Mouse (Mus musculus): Measurements from ENCODE around the gene Zdhhc6.

Gene Zdhhc6

GRCm38 (mm10) chr19:55300525-55300924 lies 15.3 kb downstream of the Zdhhc6 start:
- DNase-seq (ENCODE audit: low spot score), result no peak

- DNase-seq (ENCODE audit: low spot score), result no peak
These were observed 16.5 kb downstream of the Zdhhc6 start for GRCm38 (mm10) chr19:55299378-55299777.

GRCm38 (mm10) chr19:55297961-55298360 lies 17.9 kb downstream of the Zdhhc6 start:
- no peak for DNase-seq (ENCODE audit: low spot score)

GRCm38 (mm10) chr19:55297489-55297888 lies 18.3 kb downstream of the Zdhhc6 start:
- no peak for DNase-seq (ENCODE audit: low spot score)

- DNase-seq (ENCODE audit: low spot score), result no peak
These were observed 19.5 kb downstream of the Zdhhc6 start for GRCm38 (mm10) chr19:55296301-55296700.

GRCm38 (mm10) chr19:55295556-55295955 lies 20.3 kb downstream of the Zdhhc6 start:
- DNase-seq (ENCODE audit: low spot score), result no peak

- DNase-seq (ENCODE audit: low spot score), result no peak
These were observed 20.8 kb downstream of the Zdhhc6 start for GRCm38 (mm10) chr19:55295075-55295474.

GRCm38 (mm10) chr19:55293175-55293574 lies 22.7 kb downstream of the Zdhhc6 start:
- DNase-seq (ENCODE audit: low spot score), result no peak

- DNase-seq (ENCODE audit: low spot score), result no peak
These were observed 23.5 kb downstream of the Zdhhc6 start for GRCm38 (mm10) chr19:55292210-55292850.

GRCm38 (mm10) chr19:55290621-55291270 lies 25.1 kb downstream of the Zdhhc6 start:
- no peak for DNase-seq (ENCODE audit: low spot score)

- DNase-seq (ENCODE audit: low spot score), result no peak
These were observed 26.9 kb downstream of the Zdhhc6 start for GRCm38 (mm10) chr19:55288974-55289373.

GRCm38 (mm10) chr19:55286034-55286433 lies 29.8 kb downstream of the Zdhhc6 start:
- DNase-seq (ENCODE audit: low spot score), result no peak

GRCm38 (mm10) chr19:55284093-55284492 lies 31.7 kb downstream of the Zdhhc6 start:
- DNase-seq (ENCODE audit: low spot score), result no peak

- DNase-seq (ENCODE audit: low spot score), result no peak
These were observed 39.1 kb downstream of the Zdhhc6 start for GRCm38 (mm10) chr19:55276770-55277169.

GRCm38 (mm10) chr19:55276100-55276499 lies 39.7 kb downstream of the Zdhhc6 start:
- DNase-seq (ENCODE audit: low spot score), result no peak

GRCm38 (mm10) chr19:55273340-55273739 lies 42.5 kb downstream of the Zdhhc6 start:
- no peak for DNase-seq (ENCODE audit: low spot score)

- DNase-seq (ENCODE audit: low spot score), result peak; percentile 34
These were observed 44.4 kb downstream of the Zdhhc6 start for GRCm38 (mm10) chr19:55271448-55271847.

- no peak for DNase-seq (ENCODE audit: low spot score)
These were observed 46.8 kb downstream of the Zdhhc6 start for GRCm38 (mm10) chr19:55269051-55269450.

GRCm38 (mm10) chr19:55268150-55268549 lies 47.7 kb downstream of the Zdhhc6 start:
- DNase-seq (ENCODE audit: low spot score), result no peak

- no peak for DNase-seq (ENCODE audit: low spot score)
These were observed 49.0 kb downstream of the Zdhhc6 start for GRCm38 (mm10) chr19:55266786-55267185.

GRCm38 (mm10) chr19:55265269-55265668 lies 50.6 kb downstream of the Zdhhc6 start:
- DNase-seq (ENCODE audit: low spot score), result no peak

GRCm38 (mm10) chr19:55260389-55261184 lies 55.2 kb downstream of the Zdhhc6 start:
- DNase-seq (ENCODE audit: low spot score), result no peak

- DNase-seq (ENCODE audit: low spot score), result no peak
These were observed 57.3 kb downstream of the Zdhhc6 start for GRCm38 (mm10) chr19:55258514-55258913.

Measured in embryo, embryonic 10 days (tissue).